Mouse (Mus musculus): Measurements from ENCODE around the gene Yipf3.

Gene Yipf3

GRCm38 (mm10) chr17:46284653-46285052 is 36.8 kb downstream of the Yipf3 start:
- no peak for DNase-seq (ENCODE audit: low spot score)

GRCm38 (mm10) chr17:46285407-46285806 is 37.5 kb downstream of the Yipf3 start:
- no peak for DNase-seq (ENCODE audit: low spot score)

- no peak for DNase-seq (ENCODE audit: low spot score)
Measured at GRCm38 (mm10) chr17:46287678-46288095, 39.8 kb downstream of the Yipf3 start.

- no peak for DNase-seq (ENCODE audit: low spot score)
Measured at GRCm38 (mm10) chr17:46296601-46297000, 48.7 kb downstream of the Yipf3 start.

- no peak for DNase-seq (ENCODE audit: low spot score)
Measured at GRCm38 (mm10) chr17:46297028-46297363, 49.1 kb downstream of the Yipf3 start.

GRCm38 (mm10) chr17:46297364-46298219 is 49.7 kb downstream of the Yipf3 start, which contains the start of gene Dlk2:
Gene Dlk2, plus strand, starts transcription at chr17:46297421.
- DNase-seq (ENCODE audit: low spot score), result no peak

GRCm38 (mm10) chr17:46298220-46298913 is 50.5 kb downstream of the Yipf3 start:
- peak; percentile 59 for DNase-seq (ENCODE audit: low spot score)

GRCm38 (mm10) chr17:46301892-46302291 is 54.0 kb downstream of the Yipf3 start:
- DNase-seq (ENCODE audit: low spot score), result no peak

All from urinary bladder, postnatal 10 days (tissue).